Mouse (Mus musculus): Measurements from ENCODE around the gene Adamts13.

The Adamts13 gene

GRCm38 (mm10) chr2:26973960-26974359 is 744 bp downstream of the Adamts13 start:
- DNase-seq (ENCODE audit: low spot score): no peak

- no peak for DNase-seq (ENCODE audit: low spot score)
Measured at GRCm38 (mm10) chr2:26980361-26980760, 7.1 kb downstream of the Adamts13 start.

GRCm38 (mm10) chr2:26984179-26984578 is 11.0 kb downstream of the Adamts13 start:
- DNase-seq (ENCODE audit: low spot score): no peak

- no peak for DNase-seq (ENCODE audit: low spot score)
Measured at GRCm38 (mm10) chr2:26984640-26985039, 11.4 kb downstream of the Adamts13 start.

- DNase-seq (ENCODE audit: low spot score): no peak
Measured at GRCm38 (mm10) chr2:26993936-26994335, 20.7 kb downstream of the Adamts13 start.

GRCm38 (mm10) chr2:26997498-26997897 is 24.3 kb downstream of the Adamts13 start:
- DNase-seq (ENCODE audit: low spot score): no peak

- DNase-seq (ENCODE audit: low spot score): no peak
Measured at GRCm38 (mm10) chr2:26997993-26998392, 24.8 kb downstream of the Adamts13 start.

GRCm38 (mm10) chr2:27006255-27006654 is 33.0 kb downstream of the Adamts13 start:
- DNase-seq (ENCODE audit: low spot score): no peak

- DNase-seq (ENCODE audit: low spot score): no peak
Measured at GRCm38 (mm10) chr2:27007701-27008100, 34.5 kb downstream of the Adamts13 start.

GRCm38 (mm10) chr2:27009714-27010244 is 36.6 kb downstream of the Adamts13 start, which contains the start of gene Cacfd1:
Gene Cacfd1 (plus strand): TSS chr2:27009926.
- DNase-seq (ENCODE audit: low spot score): peak; percentile 69

- DNase-seq (ENCODE audit: low spot score): no peak
Measured at GRCm38 (mm10) chr2:27017802-27018201, 44.6 kb downstream of the Adamts13 start.

GRCm38 (mm10) chr2:27019530-27019929 is 46.3 kb downstream of the Adamts13 start:
- no peak for DNase-seq (ENCODE audit: low spot score)

- DNase-seq (ENCODE audit: low spot score): no peak
Measured at GRCm38 (mm10) chr2:27021103-27021502, 47.9 kb downstream of the Adamts13 start.

- no peak for DNase-seq (ENCODE audit: low spot score)
Measured at GRCm38 (mm10) chr2:27022612-27023011, 49.4 kb downstream of the Adamts13 start.

GRCm38 (mm10) chr2:27024136-27024535 is 50.9 kb downstream of the Adamts13 start:
- no peak for DNase-seq (ENCODE audit: low spot score)

GRCm38 (mm10) chr2:27025545-27025944 is 52.3 kb downstream of the Adamts13 start:
- no peak for DNase-seq (ENCODE audit: low spot score)

GRCm38 (mm10) chr2:27026332-27026731 is 53.1 kb downstream of the Adamts13 start:
- DNase-seq (ENCODE audit: low spot score): no peak

GRCm38 (mm10) chr2:27026857-27027617 is 53.8 kb downstream of the Adamts13 start:
- no peak for DNase-seq (ENCODE audit: low spot score)

- DNase-seq (ENCODE audit: low spot score): peak; percentile 90
Measured at GRCm38 (mm10) chr2:27027618-27028436, 54.6 kb downstream of the Adamts13 start, which contains the start of gene Slc2a6. Gene Slc2a6 (minus strand): TSS chr2:27027998.

- DNase-seq (ENCODE audit: low spot score): no peak
Measured at GRCm38 (mm10) chr2:27028437-27029015, 55.3 kb downstream of the Adamts13 start.

- DNase-seq (ENCODE audit: low spot score): no peak
Measured at GRCm38 (mm10) chr2:27032361-27032760, 59.1 kb downstream of the Adamts13 start.

- DNase-seq (ENCODE audit: low spot score): no peak
Measured at GRCm38 (mm10) chr2:27036003-27036402, 62.8 kb downstream of the Adamts13 start.

All from left cerebral cortex, adult 11 months (tissue).